ENCODE assay signal across 8 mouse cellular contexts in genomic region chr11:69922012-69922756, GRCm38 (mm10). TPM values are rescaled to one million over a fixed set of nuclear protein-coding genes. Genes with fewer than 3 reads are reported as not detected.
A peak's percentile ranks its signal among the peaks of the same experiment; 100 is the strongest.
DNase-seq lines count a peak whose midpoint lies in the region; ATAC-seq and TF ChIP-seq lines count a peak whose summit lies in the region.

No protein-coding gene starts in this region.

- TF ChIP-seq CTCF in thymus, adult 2 months (IDR thresholded peaks at IDR 0.05; ENCODE audit: borderline replicate concordance, control insufficient read depth, extremely low read depth, insufficient read depth, low read length, poor library complexity) = no peak
- TF ChIP-seq CTCF in stomach, postnatal 0 days (IDR thresholded peaks at IDR 0.05; ENCODE audit: low read depth) = peak; percentile 43

- H3K27ac ChIP-seq in thymus, adult 2 months (ENCODE audit: control insufficient read depth, insufficient read depth, low read length) = peak overlapping the region; percentile 88
- H3K27ac ChIP-seq in limb, embryonic 12.5 days = peak overlapping the region; percentile 98
- peak overlapping the region; percentile 98 for H3K27ac ChIP-seq in stomach, postnatal 0 days (replicated peaks)

- H3K4me1 ChIP-seq in thymus, adult 2 months (replicated peaks; ENCODE audit: control insufficient read depth, insufficient read depth, low read length) = peaks cover 6% of the 10 kb centered on the region
- peaks cover 23% of the 10 kb centered on the region for H3K4me1 ChIP-seq in limb, embryonic 12.5 days (replicated peaks)
- H3K4me1 ChIP-seq in stomach, postnatal 0 days (replicated peaks; ENCODE audit: control insufficient read depth, insufficient read depth) = 0 out of 2 replicates have a peak, but pooled peaks cover 2% of the 10 kb centered on the region

- H3K36me3 ChIP-seq in thymus, adult 2 months (ENCODE audit: control insufficient read depth, insufficient read depth, low read length) = peaks cover 18% of the 10 kb centered on the region
- peaks cover 22% of the 10 kb centered on the region for H3K36me3 ChIP-seq in limb, embryonic 12.5 days
- H3K36me3 ChIP-seq in stomach, postnatal 0 days (ENCODE audit: control insufficient read depth, insufficient read depth, low read length) = peaks cover 10% of the 10 kb centered on the region

- no peak for ATAC-seq in limb, embryonic 12.5 days (ENCODE audit: insufficient number of reproducible peaks, insufficient read depth, low FRiP score, low TSS enrichment, low read depth)
- ATAC-seq in stomach, postnatal 0 days (ENCODE audit: low FRiP score, low TSS enrichment) = no peak

- no peaks in the 10 kb centered on the region for H3K9me3 ChIP-seq in limb, embryonic 12.5 days
- no peaks in the 10 kb centered on the region for H3K9me3 ChIP-seq in stomach, postnatal 0 days (ENCODE audit: control insufficient read depth, low read length)

- H3K9ac ChIP-seq in limb, embryonic 12.5 days (replicated peaks) = peak overlapping the region; percentile 65
- H3K9ac ChIP-seq in stomach, postnatal 0 days (ENCODE audit: low read length) = peak overlapping the region; percentile 66

- no peak for TF ChIP-seq EP300 in stomach, postnatal 0 days (optimal IDR thresholded peaks at IDR 0.05)

- no peak for TF ChIP-seq POLR2A in thymus, adult 2 months (IDR thresholded peaks at IDR 0.05; ENCODE audit: control insufficient read depth, extremely low read depth, insufficient read depth, low read length, poor library complexity)

- 4% methylated on average over 12 of the region's 12 CpGs for WGBS in thymus, adult 2 months
- WGBS in limb, embryonic 12.5 days = 3% methylated on average over 12 of the region's 12 CpGs
- 1% methylated on average over 12 of the region's 12 CpGs for WGBS in stomach, postnatal 0 days

- peak overlapping the region; percentile 87 for H3K4me2 ChIP-seq in limb, embryonic 12.5 days
- peak overlapping the region; percentile 42 for H3K4me2 ChIP-seq in stomach, postnatal 0 days (replicated peaks; ENCODE audit: low read depth)

- DNase-seq in adrenal gland, postnatal 14 days = peak; percentile 30
- DNase-seq in adrenal gland, postnatal 25 days = no peak
- no peak for DNase-seq in thymus, adult 2 months
- DNase-seq in thymus, postnatal 36 days = no peak
- DNase-seq in stomach, postnatal 0 days (ENCODE audit: low spot score) = no peak
- no peak for DNase-seq in layer of hippocampus, adult 11-12 months (ENCODE audit: low spot score)
- no peak for DNase-seq in thymus, adult 18-20 months

- peak overlapping the region; percentile 50 for H3K4me3 ChIP-seq in thymus, adult 2 months (ENCODE audit: control insufficient read depth, insufficient read depth, low read length)
- peak overlapping the region; percentile 98 for H3K4me3 ChIP-seq in limb, embryonic 12.5 days (replicated peaks)
- H3K4me3 ChIP-seq in stomach, postnatal 0 days (ENCODE audit: low read depth, low read length) = peak overlapping the region; percentile 47

- H3K27me3 ChIP-seq in thymus, adult 2 months (ENCODE audit: control insufficient read depth, insufficient read depth, low read length) = no peaks in the 10 kb centered on the region
- H3K27me3 ChIP-seq in limb, embryonic 12.5 days = no peaks in the 10 kb centered on the region
- H3K27me3 ChIP-seq in stomach, postnatal 0 days (ENCODE audit: control insufficient read depth, insufficient read depth, low read length) = no peaks in the 10 kb centered on the region

RNA-seq across cellular contexts. Expression of gene Eif5a, which starts 0.4 kb away (rescaled TPM):
- 616 and 636 TPM in 2 replicates for total RNA-seq in adrenal gland, postnatal 14 days (2021)
- total RNA-seq in adrenal gland, postnatal 25 days (2021) = 542 and 558 TPM in 2 replicates
- polyA plus RNA-seq in thymus, adult 2 months (2012; rRNA removed) = 618 and 719 TPM in 2 replicates
- 1,762 and 1,851 TPM in 2 replicates for polyA plus RNA-seq in limb, embryonic 12.5 days (2016; fragmentation: Nextera tagmentation; extraction: Ambion mirVana)
- polyA plus RNA-seq in stomach, postnatal 0 days (2015; fragmentation: Nextera tagmentation; extraction: Ambion mirVana) = 1,169 and 1,205 TPM in 2 replicates

RNA-seq across cellular contexts. Expression of gene Gps2, which starts 8.5 kb away (rescaled TPM):
- 52.3 and 57.3 TPM in 2 replicates for total RNA-seq in adrenal gland, postnatal 14 days (2021)
- 62.5 and 70.2 TPM in 2 replicates for total RNA-seq in adrenal gland, postnatal 25 days (2021)
- polyA plus RNA-seq in thymus, adult 2 months (2012; rRNA removed) = 236 and 272 TPM in 2 replicates
- polyA plus RNA-seq in limb, embryonic 12.5 days (2016; fragmentation: Nextera tagmentation; extraction: Ambion mirVana) = 92.0 and 93.5 TPM in 2 replicates
- polyA plus RNA-seq in stomach, postnatal 0 days (2015; fragmentation: Nextera tagmentation; extraction: Ambion mirVana) = 40.6 and 43.3 TPM in 2 replicates

RNA-seq across cellular contexts. Expression of gene Ybx2, which starts 13.4 kb away (rescaled TPM):
- total RNA-seq in adrenal gland, postnatal 14 days (2021) = 27.3 and 39.6 TPM in 2 replicates
- 14.1 and 14.8 TPM in 2 replicates for total RNA-seq in adrenal gland, postnatal 25 days (2021)
- polyA plus RNA-seq in thymus, adult 2 months (2012; rRNA removed) = 20.0 and 49.6 TPM in 2 replicates
- 14.0 and 15.5 TPM in 2 replicates for polyA plus RNA-seq in limb, embryonic 12.5 days (2016; fragmentation: Nextera tagmentation; extraction: Ambion mirVana)
- 1.4 and 1.7 TPM in 2 replicates for polyA plus RNA-seq in stomach, postnatal 0 days (2015; fragmentation: Nextera tagmentation; extraction: Ambion mirVana)

RNA-seq across cellular contexts. Expression of gene Neurl4, which starts 21.3 kb away (rescaled TPM):
- total RNA-seq in adrenal gland, postnatal 14 days (2021) = 45.9 and 48.8 TPM in 2 replicates
- total RNA-seq in adrenal gland, postnatal 25 days (2021) = 52.4 and 55.5 TPM in 2 replicates
- polyA plus RNA-seq in thymus, adult 2 months (2012; rRNA removed) = 85.3 and 90.7 TPM in 2 replicates
- 10.9 and 12.7 TPM in 2 replicates for polyA plus RNA-seq in limb, embryonic 12.5 days (2016; fragmentation: Nextera tagmentation; extraction: Ambion mirVana)
- polyA plus RNA-seq in stomach, postnatal 0 days (2015; fragmentation: Nextera tagmentation; extraction: Ambion mirVana) = 2.3 and 3.9 TPM in 2 replicates

RNA-seq across cellular contexts. Expression of gene 2810408A11Rik, which starts 21.4 kb away (rescaled TPM):
- 1.8 and 2.1 TPM in 2 replicates for total RNA-seq in adrenal gland, postnatal 14 days (2021)
- 1.2 and 2.6 TPM in 2 replicates for total RNA-seq in adrenal gland, postnatal 25 days (2021)
- polyA plus RNA-seq in thymus, adult 2 months (2012; rRNA removed) = 7.1 and 10.2 TPM in 2 replicates
- polyA plus RNA-seq in limb, embryonic 12.5 days (2016; fragmentation: Nextera tagmentation; extraction: Ambion mirVana) = 30.4 and 32.8 TPM in 2 replicates
- 5.6 and 5.9 TPM in 2 replicates for polyA plus RNA-seq in stomach, postnatal 0 days (2015; fragmentation: Nextera tagmentation; extraction: Ambion mirVana)

Comparison
In these comparisons a context has a peak if more than half of its experiments do, and no peak if none do; other contexts are left out.
1. H3K4me3 ChIP-seq: peak in every context shown above with its lines; median percentile 98 in limb, embryonic 12.5 days; 50 in thymus, adult 2 months; 47 in stomach, postnatal 0 days.